Mouse (Mus musculus) myocyte (in vitro differentiated cells): ENCODE measurements around the gene Smpdl3b.

Experiments
- E2F4 ChIP-seq: IDR thresholded peaks from one replicate; pipeline ENCODE4 v1.6.1; 2011; ENCODE audit warnings: mild to moderate bottlenecking, control low read depth, moderate library complexity; ENCODE audit not compliant: insufficient read depth
- MAX ChIP-seq: IDR thresholded peaks from one replicate; pipeline ENCODE4 v1.6.1; 2011; ENCODE audit warnings: low read depth, mild to moderate bottlenecking, control low read depth
- POLR2A ChIP-seq: IDR thresholded peaks from one replicate; pipeline ENCODE4 v1.6.1; 2011; ENCODE audit warnings: low read depth, mild to moderate bottlenecking, control low read depth, moderate library complexity; ENCODE audit not compliant: insufficient read length
- TCF12 ChIP-seq: IDR thresholded peaks from one replicate; pipeline ENCODE4 v1.6.1; 2011; ENCODE audit warnings: mild to moderate bottlenecking, control low read depth; ENCODE audit not compliant: poor library complexity, insufficient read depth, severe bottlenecking
- TCF3 ChIP-seq: IDR thresholded peaks from one replicate; pipeline ENCODE4 v1.6.1; 2011; ENCODE audit warnings: low read depth, control low read depth; ENCODE audit not compliant: insufficient read length

DNA sequence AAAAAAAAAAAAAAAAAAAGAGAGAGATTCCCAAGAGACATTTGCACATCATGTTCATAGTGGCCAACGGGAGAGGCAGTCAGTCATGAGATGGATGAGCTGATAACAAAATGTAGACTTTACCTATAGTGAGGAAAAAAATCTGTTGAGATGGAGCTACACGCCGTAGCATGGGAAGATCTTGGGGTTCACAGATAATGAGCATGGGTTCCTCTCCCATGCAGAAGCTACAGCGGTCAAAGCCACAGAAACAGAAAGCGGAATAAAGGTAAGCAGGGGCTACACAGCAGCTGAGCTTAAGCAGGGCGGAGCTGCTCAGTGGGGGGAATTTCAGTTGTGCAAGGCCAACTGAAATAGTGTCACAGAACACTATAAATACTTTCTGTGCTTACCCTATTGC lies 47.3 kb upstream of the Smpdl3b start:
- no peak for TF ChIP-seq POLR2A
- no peak for TF ChIP-seq TCF3
- TF ChIP-seq TCF12 = no peak
- TF ChIP-seq MAX = no peak
- TF ChIP-seq E2F4 = no peak
